Mouse (Mus musculus): Measurements from ENCODE around the gene Pbxip1.

Gene Pbxip1

DNA sequence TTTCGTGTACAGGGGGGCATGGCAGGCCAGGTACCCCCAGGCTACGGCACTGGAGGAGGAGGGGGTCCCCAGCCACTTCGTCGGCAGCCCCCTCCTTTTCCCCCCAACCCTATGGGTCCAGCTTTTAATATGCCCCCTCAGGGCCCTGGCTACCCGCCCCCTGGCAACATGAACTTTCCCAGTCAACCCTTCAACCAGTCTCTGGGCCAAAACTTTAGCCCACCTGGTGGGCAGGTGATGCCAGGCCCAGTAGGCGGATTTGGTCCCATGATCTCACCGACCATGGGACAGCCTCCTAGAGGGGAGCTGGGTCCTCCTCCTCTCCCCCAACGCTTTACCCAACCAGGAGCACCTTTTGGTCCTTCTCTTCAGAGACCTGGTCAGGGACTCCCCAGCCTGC, 3.9 kb upstream of the Pbxip1 start:
- DNase-seq (ENCODE audit: low spot score in 2 of 2), result no peak

DNA sequence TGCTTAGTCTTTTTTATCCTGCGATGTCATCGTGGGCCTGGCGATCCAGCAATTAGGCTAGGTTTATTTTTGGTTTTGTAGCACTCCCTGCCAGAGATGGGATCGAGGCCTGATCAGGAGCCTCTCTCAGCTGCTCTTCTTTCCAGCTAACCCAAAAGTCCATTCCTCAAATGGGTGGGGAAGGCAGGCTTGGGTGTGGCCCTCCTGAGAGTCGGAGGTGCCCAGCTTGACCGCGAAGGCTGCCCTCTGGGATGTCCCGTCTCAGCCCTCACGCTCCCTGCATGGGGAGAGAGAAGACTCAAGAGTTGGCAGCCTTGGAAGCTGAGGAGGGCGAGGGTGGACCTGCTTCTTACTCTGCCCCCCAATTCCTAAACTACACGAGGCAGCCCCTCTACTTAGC, 2.0 kb upstream of the Pbxip1 start:
- no peak for DNase-seq (ENCODE audit: low spot score in 2 of 2)

DNA sequence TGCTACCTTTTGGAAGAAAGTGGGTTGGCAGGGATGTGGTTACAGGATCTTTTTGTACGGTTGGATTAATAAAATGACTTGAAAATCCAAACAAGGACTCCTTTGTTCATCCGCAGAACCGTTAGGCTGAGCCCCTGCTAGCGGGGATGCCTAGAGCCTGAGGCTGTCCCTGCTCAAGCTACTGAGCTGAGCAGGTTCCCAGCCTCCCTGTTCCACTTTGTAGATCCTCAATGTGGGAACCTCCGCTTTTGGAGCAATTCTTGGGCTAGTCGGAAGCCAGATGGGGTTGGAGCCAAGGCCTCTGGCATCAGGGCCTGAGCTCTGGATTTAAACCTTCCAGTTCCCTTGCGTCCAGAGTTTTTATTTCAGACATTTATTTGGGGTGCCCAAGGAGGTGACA, 1.5 kb upstream of the Pbxip1 start:
- no peak for DNase-seq (ENCODE audit: low spot score in 2 of 2)

DNA sequence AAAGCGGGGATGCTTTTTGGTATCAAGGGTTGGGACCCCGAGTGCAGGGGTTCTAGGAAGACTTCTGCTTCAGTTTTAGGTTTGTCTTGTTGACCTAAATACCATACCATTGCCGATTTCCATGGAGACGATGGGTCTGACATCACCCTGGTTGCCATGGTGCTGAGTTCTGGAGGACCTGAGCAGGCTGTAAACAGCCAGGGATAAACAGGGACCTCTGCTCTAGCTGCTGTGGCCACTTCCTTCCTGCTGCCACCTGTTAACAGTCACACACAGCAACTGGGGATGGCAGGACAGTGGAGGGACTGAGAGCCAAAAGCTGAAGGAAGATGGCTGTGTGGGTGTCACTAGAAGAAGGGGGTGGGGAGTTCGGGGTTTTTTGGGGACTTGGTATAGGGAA, 763 bp downstream of the Pbxip1 start:
- no peak for DNase-seq (ENCODE audit: low spot score in 2 of 2)

DNA sequence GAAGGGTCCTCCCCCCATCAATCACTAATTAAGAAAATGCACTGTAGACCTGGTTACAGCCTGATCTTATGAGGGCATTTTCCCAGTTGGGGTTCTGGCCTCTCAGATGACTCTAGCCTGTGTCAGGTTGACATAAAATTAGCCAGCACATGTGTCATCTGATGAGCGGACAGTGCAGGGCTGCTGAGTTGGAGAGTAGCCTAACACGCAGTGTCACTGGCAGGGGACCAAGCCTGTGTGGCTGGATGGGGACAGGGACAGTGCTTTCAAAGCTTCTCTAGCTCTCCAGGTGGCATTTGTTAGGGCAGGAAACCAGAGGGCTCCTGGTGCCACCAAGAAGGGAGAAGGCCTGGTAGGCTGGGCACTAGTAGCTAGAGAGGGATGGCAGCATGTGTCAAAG, 4.2 kb downstream of the Pbxip1 start:
- DNase-seq (ENCODE audit: low spot score in 2 of 2), result no peak

DNA sequence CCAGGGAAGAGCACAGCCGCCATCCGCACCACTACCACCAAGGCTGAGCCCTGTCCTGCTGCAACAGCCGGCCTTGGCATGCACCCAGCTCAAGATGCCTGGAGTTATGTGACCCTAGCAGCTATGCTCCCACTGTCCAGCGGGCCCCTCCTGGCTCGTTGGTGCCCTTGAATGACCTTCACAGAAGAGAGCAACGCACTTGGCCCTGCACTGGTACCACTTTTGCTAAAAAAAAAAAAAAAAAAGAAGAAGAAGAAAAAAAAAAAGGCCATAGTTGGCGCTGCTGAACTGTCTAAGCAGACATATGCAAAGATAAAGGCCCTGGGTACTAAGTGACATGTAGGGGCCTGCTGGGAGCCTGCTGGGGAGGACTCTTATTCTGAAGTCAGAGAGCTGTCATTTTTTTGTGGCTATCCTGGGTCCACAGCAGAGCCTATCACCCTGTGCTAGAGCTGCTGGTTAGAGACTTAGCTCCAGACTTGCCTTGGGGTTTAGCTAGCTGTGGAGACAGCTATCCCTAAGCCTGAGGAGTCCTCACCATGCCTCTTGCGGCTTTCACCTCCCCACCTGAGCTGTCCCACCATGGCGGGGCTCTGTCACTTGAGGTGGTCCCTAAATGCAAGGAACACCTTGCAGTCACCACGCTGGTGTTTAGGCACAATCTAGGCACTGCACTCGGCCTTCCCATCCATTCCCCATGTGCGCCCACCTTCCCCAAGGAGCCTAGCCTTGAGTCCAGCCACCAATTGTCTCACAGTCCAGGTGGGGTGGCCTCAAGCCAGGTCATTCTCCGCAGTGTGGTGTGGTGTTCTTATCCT, 12.4 kb downstream of the Pbxip1 start:
- DNase-seq (ENCODE audit: low spot score in 2 of 2), result no peak

DNA sequence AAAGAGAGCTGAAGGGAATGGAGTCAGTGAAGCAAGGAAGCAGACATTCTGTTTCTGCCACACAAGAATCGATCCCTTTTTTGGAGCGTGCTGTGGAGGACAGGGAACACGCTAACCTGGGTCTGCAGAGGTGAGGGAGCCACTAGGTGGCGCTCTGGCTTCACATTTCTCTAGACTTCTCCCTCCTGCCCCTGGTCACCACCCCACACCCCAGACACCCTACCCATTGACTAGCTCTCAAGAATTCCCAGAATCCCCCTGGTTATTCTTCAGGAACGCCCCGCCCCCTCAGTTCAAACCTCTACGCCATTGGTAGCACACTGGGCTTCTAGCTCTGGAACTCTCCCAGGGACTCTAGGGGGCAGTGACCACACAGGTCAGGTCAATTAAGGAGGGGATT, 13.0 kb downstream of the Pbxip1 start:
- DNase-seq (ENCODE audit: low spot score in 2 of 2), result peak; percentile 43 to 60

DNA sequence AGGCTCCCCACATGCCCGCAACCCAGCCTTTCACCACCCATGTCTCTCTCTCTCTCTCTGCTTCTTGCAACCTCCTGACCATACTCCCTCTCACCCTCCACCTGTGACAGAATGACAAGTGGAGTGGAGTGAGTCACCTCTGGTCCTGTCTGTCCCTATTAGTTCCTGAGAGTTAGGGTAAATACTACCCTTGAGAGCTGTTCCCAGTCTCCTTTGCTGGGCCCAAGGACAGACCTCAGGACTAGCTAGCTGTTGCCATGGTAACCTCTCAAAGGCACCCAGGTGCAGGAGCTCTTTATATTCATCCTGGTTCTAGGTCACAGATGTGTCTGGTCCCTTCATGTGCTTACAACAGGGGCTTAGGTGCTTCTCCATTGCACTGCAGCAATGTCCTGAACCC, 15.4 kb downstream of the Pbxip1 start:
- DNase-seq (ENCODE audit: low spot score in 2 of 2), result no peak

DNA sequence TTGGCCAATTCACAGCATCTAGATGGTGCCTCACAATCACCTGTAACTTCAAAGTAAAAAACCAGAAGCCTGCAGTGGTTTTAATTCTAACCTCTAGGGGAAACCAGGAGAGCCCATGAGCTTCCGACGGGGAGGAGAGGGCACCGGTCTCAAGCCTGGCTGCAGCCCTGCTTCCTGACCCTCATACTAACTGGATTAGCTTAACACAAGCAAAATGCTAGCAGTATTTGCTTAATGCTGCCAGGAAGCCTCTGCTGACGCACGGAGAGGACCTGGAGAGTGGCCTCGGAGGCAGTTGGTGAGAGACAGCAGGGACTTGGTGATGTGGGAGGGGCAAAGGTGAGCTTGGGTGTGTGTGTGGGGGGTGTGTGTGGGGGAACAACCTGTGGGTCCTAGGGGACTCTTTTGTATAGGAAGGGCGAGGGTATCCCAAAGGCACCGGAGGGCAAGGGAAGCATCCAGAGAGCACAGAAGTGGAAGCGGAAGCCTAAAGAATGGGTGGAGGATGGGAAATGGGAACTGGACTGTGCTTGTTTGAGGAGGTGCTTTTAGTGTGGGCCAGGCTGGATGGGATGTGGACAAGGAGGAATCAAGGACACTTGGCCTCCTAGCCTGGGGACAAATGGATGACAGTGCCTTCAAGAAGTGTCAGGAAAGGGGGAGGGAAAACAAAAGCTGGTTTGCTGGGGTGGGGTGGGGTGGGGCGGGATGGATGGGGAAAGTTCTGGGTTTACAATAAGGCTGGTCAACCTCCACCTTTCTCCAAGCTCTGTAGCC, 18.1 kb downstream of the Pbxip1 start, which contains the start of gene Pmvk:
Gene Pmvk (plus strand): TSS at position 141 of the 777 bp plus-strand sequence.
- DNase-seq (ENCODE audit: low spot score in 2 of 2), result no peak

DNA sequence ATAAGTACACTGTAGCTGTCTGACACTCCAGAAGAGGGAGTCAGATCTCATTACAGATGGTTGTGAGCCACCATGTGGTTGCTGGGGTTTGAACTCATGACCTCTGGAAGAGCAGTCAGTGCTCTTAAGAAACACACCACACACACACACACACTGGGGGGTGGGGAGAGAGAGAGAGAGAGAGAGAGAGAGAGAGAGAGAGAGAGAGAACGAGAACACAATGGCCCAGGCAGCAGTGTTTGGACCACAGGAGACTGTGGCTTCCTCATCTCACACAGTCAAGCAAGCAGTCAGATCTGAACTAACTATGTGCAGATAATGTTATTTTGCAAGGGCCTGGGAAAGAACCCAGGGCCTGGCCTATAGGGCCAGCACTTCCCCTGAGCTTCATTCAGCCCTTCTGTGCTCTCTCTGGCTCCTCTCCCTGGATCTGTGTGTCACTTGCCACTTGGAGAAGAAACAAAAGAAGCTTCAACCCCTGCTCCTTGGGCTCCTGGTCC, 19.3 kb downstream of the Pbxip1 start:
- no peak for DNase-seq (ENCODE audit: low spot score in 2 of 2)

DNA sequence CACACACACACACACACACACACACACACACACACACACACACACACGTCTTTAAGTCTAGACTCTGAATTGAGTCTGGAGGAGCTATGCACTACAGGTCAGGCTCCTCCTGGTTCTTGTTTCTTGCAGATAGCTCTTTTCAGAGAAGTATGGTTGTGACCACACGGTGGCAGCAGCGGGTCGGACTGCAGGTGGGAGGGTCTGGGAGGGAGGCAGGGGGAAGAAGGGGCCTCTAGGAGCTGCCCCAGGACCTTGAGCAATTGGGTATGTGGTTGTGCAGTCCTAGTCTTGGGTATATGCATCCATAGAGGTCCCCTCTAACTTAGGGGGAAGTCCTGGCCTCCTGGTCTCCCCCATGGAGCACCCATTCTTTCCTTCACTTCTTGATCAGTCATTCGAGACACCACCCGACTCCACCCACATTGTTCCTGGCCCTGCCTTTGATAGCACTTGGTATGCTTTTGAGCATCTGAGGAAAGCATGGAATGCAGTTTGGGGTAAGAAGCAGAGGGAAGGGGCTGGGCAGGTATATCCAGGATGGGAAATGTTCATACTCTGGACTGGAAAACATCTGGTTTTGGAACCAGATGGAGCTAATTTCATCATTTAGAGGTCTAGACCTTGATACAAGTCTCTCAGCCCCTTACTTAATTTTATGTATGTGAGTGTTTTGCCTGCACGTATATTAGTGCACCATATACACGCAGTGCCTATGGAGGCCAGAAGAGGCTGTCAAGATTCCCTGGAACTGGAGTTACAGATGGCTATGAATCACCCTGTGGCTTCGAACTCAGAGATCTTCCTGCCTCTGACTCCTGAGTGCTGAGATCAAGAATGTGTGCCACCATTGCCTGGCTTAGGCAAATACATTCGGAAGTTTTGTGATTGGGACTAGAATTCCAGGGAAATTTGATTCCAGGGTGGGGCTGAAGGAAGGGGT, 20.5 kb downstream of the Pbxip1 start:
- DNase-seq (ENCODE audit: low spot score in 2 of 2), result peak in 1 of 2 experiments; percentile 32

DNA sequence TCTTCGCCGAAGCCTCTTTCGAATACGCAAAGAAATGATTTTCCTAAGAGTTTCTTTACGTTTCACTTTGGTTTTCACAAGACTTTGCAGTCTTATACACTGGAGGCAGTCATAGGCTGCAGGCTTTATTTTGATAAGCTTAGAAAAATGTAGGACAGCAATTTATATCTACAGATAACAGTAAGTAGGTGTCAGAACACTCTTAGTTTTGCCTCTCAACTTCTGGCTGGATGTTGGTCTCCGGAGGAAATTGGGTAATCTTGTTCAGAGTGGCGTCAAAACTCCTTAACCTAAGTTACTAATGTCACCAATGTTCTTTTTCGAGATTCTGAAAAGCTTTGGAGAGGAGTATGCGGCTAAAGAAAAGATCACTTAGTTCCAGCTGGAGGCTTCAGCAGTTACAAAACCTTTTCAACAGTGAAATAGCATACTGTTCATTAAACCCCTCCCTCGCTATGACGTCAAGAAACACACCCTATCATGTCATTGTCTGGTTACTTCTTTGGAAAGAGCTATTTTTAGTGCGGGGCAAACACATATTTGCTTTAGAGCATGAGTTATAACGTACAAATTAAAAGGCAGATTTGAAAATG, 22.0 kb downstream of the Pbxip1 start:
- DNase-seq (ENCODE audit: low spot score in 2 of 2), result no peak

DNA sequence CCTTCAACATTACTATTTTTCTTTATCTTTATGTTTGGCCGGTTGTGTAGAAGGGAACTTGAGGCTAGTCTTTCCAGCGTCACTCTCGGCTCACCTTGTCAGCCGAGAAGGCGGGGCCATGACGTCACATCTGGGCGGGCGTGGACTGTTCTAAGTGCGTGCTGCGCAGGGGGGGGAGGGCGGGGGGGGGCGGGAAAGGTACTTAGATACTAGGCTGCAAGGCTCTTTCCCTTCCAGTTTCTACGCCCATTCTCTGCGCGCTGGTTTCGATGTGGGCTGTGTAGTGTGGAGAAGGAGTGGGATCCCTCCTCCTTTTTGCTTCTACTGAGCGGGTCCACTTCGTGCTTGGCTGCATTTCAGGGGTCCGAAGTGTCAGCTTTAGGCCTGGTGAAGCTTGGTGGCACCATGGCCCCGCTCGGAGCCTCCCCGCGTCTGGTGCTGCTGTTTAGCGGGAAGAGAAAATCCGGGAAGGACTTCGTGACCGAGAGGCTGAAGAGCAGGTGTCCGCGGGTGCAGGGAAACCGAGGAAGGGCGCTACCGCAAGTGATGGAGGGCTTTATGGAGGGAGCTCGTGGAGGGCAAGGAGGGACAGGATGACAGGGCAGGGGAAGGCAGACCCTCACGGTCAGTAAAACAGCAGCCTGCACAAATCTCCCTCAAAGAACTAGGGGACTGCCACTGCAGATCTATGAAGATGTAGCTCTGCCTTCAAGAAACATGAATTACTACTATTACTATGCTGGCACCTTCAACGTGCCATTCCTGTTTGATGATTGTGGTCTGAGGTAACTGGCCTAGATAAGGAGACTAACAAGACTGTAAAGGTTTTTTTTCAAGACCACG, 22.7 kb downstream of the Pbxip1 start:
- peak; percentile 77 to 90 for DNase-seq (ENCODE audit: low spot score in 2 of 2)

DNA sequence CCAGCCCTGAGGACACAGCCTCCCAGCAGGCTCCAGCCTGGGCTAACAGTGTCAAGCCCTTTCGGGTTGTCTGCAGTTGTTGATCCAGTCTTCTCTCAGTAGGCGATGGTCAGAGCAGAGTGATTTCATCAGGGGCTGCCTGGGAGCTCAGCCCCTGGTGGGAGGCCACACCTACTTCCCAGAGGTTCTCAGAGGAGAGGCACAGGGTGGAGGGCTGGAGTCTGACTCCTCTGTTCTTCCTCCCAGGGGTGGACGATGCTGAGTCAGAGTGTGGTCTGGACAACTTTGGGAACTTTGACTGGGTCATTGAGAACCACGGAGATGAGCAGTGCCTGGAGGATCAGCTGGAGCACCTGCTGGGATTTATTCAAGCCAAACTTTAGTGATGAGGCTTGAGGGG, 31.8 kb downstream of the Pbxip1 start:
- no peak for DNase-seq (ENCODE audit: low spot score in 2 of 2)

DNA sequence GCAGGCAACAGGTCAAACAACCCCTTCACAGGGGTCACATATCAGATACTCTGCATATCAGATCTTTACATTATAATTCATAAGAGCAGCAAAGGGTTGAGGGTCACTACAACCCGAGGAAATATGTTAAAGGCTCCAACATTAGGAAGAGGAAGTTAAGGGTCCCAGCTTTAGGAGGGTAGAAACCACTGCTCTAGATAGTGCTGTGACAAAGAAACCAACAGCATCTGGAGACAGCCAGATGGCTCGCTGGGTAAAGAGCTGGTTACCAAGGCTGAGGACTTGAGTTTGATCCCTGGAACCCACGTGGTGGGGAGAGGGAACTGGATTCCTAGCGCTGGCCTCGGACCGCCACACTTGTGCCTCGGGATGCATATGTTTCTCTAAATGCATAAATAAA, 35.8 kb downstream of the Pbxip1 start:
- no peak for DNase-seq (ENCODE audit: low spot score in 2 of 2)

DNA sequence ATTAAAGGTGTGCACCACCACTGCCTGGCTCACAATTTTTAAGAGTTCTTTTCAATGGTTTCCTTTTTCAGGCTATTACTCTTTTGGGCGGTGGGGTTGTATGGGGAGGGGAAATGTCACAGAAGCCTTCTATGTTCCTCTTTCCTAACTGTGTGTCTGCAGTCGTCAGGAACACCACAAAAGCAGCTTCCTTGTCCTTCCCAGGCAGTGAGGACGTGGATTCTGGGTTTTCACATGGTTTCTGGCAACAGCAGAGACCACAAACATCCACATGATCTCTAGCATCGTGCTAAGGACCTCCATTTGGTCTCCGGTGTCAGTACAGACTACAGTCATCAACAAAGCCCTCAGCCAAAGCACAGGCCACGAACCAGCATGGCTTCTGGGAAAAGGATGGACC, 37.3 kb downstream of the Pbxip1 start:
- DNase-seq (ENCODE audit: low spot score in 2 of 2), result no peak

DNA sequence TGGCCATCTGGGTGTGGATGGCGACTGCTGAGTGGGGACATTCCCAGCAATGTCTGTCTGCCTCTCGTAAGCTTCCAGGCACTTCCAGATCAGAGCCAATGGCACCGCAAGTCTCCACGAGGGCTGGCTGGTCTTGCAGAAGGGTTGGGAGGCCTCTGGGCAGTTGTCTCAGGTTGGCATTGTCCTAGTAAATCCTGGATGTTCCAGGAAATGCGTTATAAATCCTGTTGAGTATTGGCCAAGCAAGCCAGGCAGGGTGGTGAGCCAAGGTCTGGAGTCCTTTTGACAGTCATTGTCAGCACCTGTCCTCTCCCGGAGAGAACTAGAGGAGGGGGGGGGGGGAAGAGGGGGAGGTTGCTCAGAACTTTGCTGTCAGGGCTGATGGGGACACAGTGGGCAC, 42.5 kb downstream of the Pbxip1 start:
- DNase-seq (ENCODE audit: low spot score in 2 of 2), result no peak

DNA sequence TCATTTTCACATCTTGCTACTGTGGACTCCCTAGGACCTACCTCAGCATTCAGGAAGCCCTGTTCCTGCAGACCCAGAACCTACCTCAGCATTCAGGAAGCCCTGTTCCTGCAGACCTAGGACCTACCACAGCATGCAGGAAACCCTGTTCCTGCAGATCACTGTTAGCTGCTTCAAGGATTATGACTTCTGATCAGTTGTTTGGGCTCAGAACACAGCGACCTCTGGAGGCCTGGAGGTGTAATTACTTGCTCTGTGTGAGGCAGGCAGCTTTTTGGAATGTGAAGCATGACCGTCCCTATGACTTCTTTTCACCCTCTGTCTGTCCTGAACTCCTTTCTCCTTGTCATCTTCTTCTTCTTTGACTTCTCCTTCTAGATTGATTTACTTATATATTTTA, 45.0 kb downstream of the Pbxip1 start:
- DNase-seq (ENCODE audit: low spot score in 2 of 2), result no peak

DNA sequence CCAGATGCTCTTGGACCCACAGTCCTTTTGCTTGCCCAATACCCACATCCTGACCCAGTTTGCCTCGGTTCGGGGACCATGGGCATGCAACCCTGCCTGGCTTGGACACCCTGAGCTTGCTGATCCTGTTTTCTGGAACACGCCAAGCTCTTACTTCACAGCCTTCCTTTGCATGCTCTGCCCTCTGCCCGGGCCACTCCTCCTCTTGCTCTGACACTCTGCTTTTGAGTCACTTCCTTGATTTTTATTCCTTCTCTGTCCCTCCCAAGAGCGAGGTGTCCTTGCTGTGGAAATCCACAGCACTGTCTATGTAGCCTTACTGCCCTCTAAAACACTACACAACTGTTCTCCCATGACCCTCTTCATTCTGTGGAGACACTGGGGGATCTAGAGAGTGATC, 45.7 kb downstream of the Pbxip1 start:
- no peak for DNase-seq (ENCODE audit: low spot score in 2 of 2)

DNA sequence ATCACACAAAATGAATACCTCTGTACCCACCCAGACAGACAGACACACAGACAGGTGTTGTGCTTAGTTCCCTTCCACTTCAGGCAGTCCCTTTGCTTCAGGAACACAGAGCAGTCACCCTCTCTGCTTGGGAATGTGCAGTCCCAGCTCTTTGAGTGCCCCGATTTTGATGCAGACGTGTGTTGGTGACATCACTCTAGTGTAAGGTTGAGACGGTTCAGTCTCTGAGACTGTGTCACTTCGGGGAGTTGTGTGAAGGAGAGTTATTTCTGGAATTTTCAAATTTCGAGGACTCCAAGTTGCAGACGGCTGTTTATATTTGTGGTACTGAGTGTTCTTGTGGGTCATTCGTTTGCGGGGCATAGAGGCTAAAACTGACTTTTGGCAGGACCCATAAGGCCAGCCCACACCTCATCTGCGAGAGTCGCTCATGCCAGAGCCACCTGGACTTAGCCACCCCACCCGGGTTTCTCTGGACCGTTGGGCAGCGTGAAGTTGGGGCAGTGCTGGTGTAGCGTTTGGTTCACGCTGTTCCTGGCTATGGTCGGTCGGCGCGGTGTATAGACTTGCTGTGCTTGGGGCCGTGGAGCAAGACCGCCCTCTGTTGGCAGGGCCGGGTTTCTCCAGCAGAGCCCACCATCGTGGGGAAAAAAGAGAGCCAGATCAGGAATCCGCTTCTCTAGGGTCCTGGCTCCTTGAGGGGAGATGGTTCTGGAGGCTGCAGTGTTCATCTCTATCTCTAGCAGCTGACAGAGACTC, 48.4 kb downstream of the Pbxip1 start:
- DNase-seq (ENCODE audit: low spot score in 2 of 2), result peak; percentile 22 to 60

All from frontal cortex, postnatal 10 days (tissue).